Mouse (Mus musculus) neural tube, embryonic 14.5 days (tissue): ENCODE measurements around the gene Nlgn3. TPM values are rescaled to one million over a fixed set of nuclear protein-coding genes. Genes with fewer than 3 reads are reported as not detected.
"Not testable (repeated sequence)": the region's sequence is repeated elsewhere in the genome, so short reads cannot be mapped to it uniquely, and the experiment has no call there.

Source experiments
- ATAC-seq: fragments of 200-750 bp; cut with Nextera tagmentation; 2 replicates; pipeline ENCODE4 v1.8.0; 2017; ENCODE audit warnings: low read depth, mild to moderate bottlenecking, moderate TSS enrichment, moderate library complexity
- H3K27ac ChIP-seq: fragments of 300-500 bp; sonication (generic); 2 replicates; pipeline ENCODE4 v1.5.1; 2014; ENCODE audit warnings: low read depth, mild to moderate bottlenecking, control low read depth, low read length, moderate library complexity, mixed read lengths
- H3K27me3 ChIP-seq: fragments of 300-500 bp; sonication (generic); 2 replicates; pipeline ENCODE4 v1.6.1; 2014; ENCODE audit warnings: low read length; ENCODE audit not compliant: control insufficient read depth, insufficient read depth
- H3K36me3 ChIP-seq: fragments of 300-500 bp; sonication (generic); 2 replicates; pipeline ENCODE4 v1.6.1; 2014; ENCODE audit warnings: low read length, mixed read lengths; ENCODE audit not compliant: control insufficient read depth, insufficient read depth
- H3K4me1 ChIP-seq: fragments of 300-500 bp; sonication (generic); 2 replicates; pipeline ENCODE4 v1.6.1; 2014; ENCODE audit warnings: low read length; ENCODE audit not compliant: control insufficient read depth, insufficient read depth
- H3K4me2 ChIP-seq: fragments of 300-500 bp; sonication (generic); 2 replicates; pipeline ENCODE4 v1.6.1; 2014; ENCODE audit warnings: mild to moderate bottlenecking, low read depth, low read length, control low read depth
- H3K4me3 ChIP-seq: fragments of 300-500 bp; sonication (generic); 2 replicates; pipeline ENCODE4 v1.5.1; 2014; ENCODE audit warnings: low read depth, low read length, control low read depth, mixed read lengths
- H3K9ac ChIP-seq: fragments of 300-500 bp; sonication (generic); replicated peaks from 2 replicates; pipeline ENCODE4 v1.6.1; 2014; ENCODE audit warnings: low read depth, mild to moderate bottlenecking, control low read depth, low read length, mixed read lengths
- H3K9me3 ChIP-seq: fragments of 300-500 bp; sonication (generic); 2 replicates; pipeline ENCODE4 v1.6.1; 2016; ENCODE audit warnings: low read length; ENCODE audit not compliant: control insufficient read depth
- WGBS: fragments of 180-500 bp; shearing (Covaris S2); extraction: QIAGEN DNeasy Blood & Tissue Kit; methylation state at CpG from one replicate; pipeline ENCODE4 v1.1.7; 2014; 5-methylcytosine and 5-hydroxymethylcytosine counted together
- polyA plus RNA-seq: library from polyadenylated mRNA; unstranded; fragments of >200 nt; fragmentation: Nextera tagmentation; extraction: Ambion mirVana; gene quantifications from 2 replicates; pipeline ENCODE4 v1.2.1, GENCODE M21; 2014

Gene Nlgn3
- polyA plus RNA-seq, 1 experiment from 2014 or later, result 121 TPM

DNA sequence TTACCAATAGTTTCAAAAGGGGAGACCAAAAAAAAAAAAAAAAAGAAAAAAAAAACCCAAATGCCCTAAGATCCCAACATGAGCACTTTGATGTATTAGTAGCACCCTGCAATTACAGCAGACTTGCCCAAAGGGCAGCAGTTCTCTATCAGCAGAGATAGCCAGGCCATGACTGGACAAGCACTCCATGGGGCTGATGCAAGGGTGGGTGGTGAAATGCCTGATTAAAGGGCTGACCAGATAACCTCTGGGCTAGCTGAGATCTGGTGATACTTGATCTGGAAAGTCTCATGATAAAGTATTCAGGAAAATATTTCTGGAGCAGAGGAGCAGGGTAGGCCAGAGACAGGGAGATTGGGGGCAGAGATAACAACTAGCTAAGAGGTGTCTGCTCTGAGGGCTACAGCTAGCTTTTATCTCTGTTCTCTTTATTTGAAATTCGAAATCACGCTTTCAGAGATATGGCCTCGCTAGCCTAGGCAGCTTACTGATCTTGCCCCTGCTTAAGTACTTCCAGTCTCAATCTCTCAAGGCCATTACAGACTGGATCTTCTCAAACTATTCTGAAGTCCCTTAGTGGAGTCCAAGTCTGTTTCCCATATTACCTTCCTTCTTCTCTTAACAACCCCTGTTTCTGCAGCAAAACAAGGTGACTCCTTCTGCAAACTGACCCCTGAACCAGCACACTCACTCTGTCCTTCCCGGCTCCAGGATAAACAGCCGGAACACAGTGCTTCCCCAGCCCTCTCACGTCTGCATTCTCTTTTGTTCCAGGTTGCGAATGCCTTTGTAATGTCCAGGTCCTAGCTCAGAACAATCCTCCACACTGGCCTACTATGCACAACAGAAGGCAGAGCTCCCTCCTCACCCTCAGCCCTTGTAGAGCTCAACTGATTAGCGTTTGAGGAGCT, 27.3 kb downstream of the Nlgn3 start:
- no peak overlapping the region for H3K4me3 ChIP-seq
- no peaks in the 10 kb centered on the region for H3K27me3 ChIP-seq
- H3K9ac ChIP-seq, result no peak overlapping the region
- WGBS, result 60% methylated on average over 8 of the region's 8 CpGs
- H3K9me3 ChIP-seq, result no peaks in the 10 kb centered on the region
- no peaks in the 10 kb centered on the region for H3K36me3 ChIP-seq
- no peak overlapping the region for H3K4me2 ChIP-seq
- no peak for ATAC-seq
- H3K27ac ChIP-seq, result no peak overlapping the region
- H3K4me1 ChIP-seq, result no peaks in the 10 kb centered on the region

DNA sequence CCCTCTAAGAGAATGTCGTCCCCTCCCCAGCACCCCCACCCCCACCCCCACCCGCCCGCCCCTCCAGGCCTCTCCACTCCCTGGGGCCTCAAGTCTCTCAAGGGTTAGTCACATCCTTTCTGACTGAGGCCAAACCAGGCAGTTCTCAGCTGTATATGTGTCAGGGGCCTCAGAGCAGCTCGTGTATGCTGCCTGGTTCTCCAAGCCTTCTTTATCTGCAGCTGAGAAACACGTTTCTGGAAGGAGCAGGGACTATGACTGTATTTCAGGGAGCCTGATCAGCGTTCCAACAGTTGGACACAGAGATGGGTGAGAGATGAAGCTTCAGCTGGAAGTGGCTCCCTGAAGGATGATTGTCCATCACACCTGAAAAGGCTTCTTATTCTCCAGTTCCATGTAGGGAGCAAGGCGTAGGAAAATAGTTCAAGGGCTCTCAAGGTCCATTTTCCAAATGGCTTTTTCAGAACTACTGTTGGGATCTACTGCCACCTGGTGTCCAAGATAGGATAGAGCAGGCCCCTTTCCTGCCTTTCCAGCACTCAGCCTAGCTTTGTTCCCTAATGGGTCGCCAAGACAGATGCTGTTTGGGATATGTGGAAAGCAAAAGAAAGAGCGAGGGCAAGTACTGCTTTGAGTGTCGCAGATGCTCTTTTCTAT, 30.5 kb downstream of the Nlgn3 start:
- no peak overlapping the region for H3K9ac ChIP-seq
- no peaks in the 10 kb centered on the region for H3K9me3 ChIP-seq
- no peak for ATAC-seq
- H3K27ac ChIP-seq, result peak overlapping the region; percentile 28; the same call in 1 of the 2 replicates
- H3K4me3 ChIP-seq, result no peak overlapping the region
- H3K27me3 ChIP-seq, result no peaks in the 10 kb centered on the region
- no peaks in the 10 kb centered on the region for H3K36me3 ChIP-seq
- H3K4me2 ChIP-seq, result no peak overlapping the region; the same call in 1 of the 2 replicates
- no peaks in the 10 kb centered on the region for H3K4me1 ChIP-seq
- WGBS, result 21% methylated on average over 10 of the region's 10 CpGs

DNA sequence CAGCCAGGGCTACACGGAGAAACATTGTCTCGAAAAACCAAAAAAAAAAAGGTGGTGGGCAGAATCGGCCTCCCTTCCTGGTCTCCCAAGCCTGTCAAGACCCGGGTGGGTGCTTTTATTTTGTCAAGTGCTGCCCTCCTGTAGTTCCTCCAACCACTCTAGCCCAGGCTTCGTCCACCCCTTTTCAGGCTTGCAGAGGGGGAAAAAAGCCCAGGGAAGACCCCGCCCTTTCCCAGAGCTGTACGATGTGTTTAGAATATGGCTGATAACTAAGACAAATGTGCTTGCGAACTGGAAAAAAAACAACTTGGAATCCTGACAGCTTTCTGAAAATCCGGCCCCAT, 33.0 kb downstream of the Nlgn3 start:
- peak overlapping the region; percentile 36; the same call in 1 of the 2 replicates for H3K4me2 ChIP-seq
- no peaks in the 10 kb centered on the region for H3K27me3 ChIP-seq
- H3K4me3 ChIP-seq, result peak overlapping the region; percentile 11; the same call in 1 of the 2 replicates
- ATAC-seq, result peak; percentile 39
- no peaks in the 10 kb centered on the region for H3K4me1 ChIP-seq
- no peaks in the 10 kb centered on the region for H3K9me3 ChIP-seq
- WGBS, result 53% methylated on average over 9 of the region's 9 CpGs
- peak overlapping the region; percentile 91 for H3K27ac ChIP-seq
- no peaks in the 10 kb centered on the region for H3K36me3 ChIP-seq
- no peak overlapping the region; the same call in 1 of the 2 replicates for H3K9ac ChIP-seq

DNA sequence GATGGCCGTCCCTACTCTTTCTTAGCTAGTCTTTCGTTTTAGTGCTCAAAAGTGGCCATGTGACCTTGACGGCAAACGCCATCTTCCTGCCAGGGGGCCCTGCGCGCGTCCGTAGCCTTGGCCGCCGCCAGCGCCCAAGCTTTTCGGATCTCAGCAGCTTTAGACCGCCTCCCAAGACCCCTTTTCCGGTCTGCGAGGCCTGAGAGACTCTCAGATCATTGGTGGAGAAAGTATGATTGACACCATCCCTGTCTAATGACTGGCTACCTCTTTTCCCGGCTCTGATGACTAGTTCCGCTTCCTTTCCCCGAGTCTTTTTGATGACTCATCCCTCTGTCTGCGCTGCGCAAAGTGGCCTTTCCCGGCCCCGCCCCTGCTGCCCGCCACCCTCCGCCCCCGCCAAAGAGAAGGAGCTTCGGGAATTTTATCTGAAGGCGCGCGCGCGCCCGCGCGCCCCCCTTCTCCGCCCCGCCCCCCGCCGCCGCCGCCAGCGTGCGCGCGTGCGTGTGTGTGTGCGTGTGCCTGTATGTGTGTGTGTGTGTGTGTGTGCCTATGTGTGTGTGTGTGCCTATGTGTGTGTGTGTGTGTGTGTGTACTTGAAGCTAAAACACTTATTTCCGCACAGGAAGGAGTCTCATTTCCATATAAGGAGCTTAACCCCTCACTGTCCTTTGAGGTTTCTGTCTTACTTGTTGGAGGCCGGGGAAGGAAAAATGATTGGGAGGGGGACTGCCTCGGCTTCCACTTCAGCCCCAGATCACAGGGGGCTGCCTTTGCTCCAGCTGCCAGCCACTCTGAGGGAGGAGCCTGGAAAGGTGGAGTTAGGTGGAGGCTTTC, 33.6 kb downstream of the Nlgn3 start:
- whole genome bisulfite sequencing, result 15% methylated on average over 28 of the region's 49 CpGs
- Histone ChIP-seq H3K4me2 (peak overlapping the region; percentile 38), H3K9ac (peak overlapping the region; percentile 39; the same call in 1 of the 2 replicates), H3K4me1 (no peaks in the 10 kb centered on the region), H3K27ac (peak overlapping the region; percentile 91), H3K4me3 (peak overlapping the region; percentile 24), H3K36me3 (no peaks in the 10 kb centered on the region), H3K9me3 (no peaks in the 10 kb centered on the region), H3K27me3 (no peaks in the 10 kb centered on the region)
- ATAC-seq, result peak; percentile 96

DNA sequence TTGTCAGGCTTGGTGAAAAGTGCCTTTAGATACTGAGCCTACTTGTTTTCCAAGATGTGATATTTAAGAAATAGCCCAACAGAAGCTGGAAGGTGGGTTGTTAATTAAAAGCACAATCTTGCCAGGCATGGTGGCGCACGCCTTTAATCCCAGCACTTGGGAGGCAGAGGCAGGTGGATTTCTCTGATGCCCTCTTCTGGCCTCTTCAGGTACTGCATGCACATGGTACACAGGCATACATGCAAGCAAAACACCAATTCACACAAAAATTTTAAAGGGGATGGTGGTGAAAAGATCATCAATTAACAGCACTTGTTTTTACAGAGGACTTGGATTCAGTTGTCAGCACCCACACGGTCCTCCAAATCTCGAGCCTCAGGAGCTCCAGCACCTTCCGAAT, 35.6 kb downstream of the Nlgn3 start:
- no peak overlapping the region for H3K27ac ChIP-seq
- ATAC-seq, result no peak

DNA sequence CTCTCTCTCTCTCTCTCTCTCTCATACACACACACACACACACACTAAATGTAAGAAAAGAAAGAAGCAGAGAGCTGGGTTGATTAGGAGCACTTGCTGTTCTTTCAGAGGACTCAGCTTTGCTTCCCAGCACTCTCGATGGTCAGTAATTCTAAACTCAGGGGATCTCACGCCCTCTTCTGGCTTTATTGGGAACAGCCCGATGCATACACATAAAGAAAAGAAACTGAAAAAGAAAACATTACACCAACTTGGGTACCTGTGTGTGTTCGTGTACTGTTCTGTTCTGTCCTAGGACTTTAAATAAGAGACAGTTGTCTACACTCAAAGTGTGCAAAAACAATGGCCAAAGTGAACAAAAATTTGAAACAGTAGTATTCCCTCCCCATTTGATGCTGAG, 39.7 kb downstream of the Nlgn3 start:
- Histone ChIP-seq H3K4me1 (no peaks in the 10 kb centered on the region), H3K4me2 (no peak overlapping the region), H3K27me3 (no peaks in the 10 kb centered on the region), H3K36me3 (no peaks in the 10 kb centered on the region), H3K9ac (no peak overlapping the region), H3K4me3 (no peak overlapping the region), H3K27ac (no peak overlapping the region), H3K9me3 (no peaks in the 10 kb centered on the region)
- WGBS, result 59% methylated on average over 4 of the region's 4 CpGs
- ATAC-seq, result no peak

More for the DNA sequence above, 35.6 kb downstream of the Nlgn3 start:
- H3K27me3 ChIP-seq, result no peaks in the 10 kb centered on the region
- H3K9me3 ChIP-seq, result no peaks in the 10 kb centered on the region
- H3K4me2 ChIP-seq, result no peak overlapping the region
- no peaks in the 10 kb centered on the region for H3K36me3 ChIP-seq
- no peaks in the 10 kb centered on the region for H3K4me1 ChIP-seq
- 90% methylated on average over 5 of the region's 5 CpGs for WGBS
- no peak overlapping the region for H3K4me3 ChIP-seq
- H3K9ac ChIP-seq, result no peak overlapping the region

DNA sequence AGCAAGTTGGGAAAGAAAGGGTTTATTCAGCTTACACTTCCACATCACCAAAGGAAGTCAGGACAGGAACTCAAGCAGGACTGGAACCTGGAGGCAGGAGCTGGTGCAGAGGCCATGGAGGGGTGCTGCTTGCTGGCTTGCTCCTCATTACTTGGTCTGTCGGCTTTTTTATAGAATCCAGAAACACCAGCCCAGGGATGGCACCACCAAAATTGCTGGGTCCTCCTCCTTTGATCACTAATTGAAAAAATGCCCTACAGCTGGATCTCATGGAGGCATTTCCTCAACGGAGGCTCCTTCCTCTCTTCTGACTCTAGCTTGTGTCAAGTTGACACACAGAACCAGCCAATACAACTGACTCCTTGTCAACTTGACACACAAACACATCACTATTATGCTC, 43.9 kb downstream of the Nlgn3 start:
- H3K27ac ChIP-seq, H3K9ac ChIP-seq, H3K4me3 ChIP-seq, ATAC-seq, H3K9me3 ChIP-seq, H3K27me3 ChIP-seq, H3K4me2 ChIP-seq, H3K4me1 ChIP-seq, H3K36me3 ChIP-seq: not testable (repeated sequence)
- WGBS, result 86% methylated on average over 2 of the region's 2 CpGs

DNA sequence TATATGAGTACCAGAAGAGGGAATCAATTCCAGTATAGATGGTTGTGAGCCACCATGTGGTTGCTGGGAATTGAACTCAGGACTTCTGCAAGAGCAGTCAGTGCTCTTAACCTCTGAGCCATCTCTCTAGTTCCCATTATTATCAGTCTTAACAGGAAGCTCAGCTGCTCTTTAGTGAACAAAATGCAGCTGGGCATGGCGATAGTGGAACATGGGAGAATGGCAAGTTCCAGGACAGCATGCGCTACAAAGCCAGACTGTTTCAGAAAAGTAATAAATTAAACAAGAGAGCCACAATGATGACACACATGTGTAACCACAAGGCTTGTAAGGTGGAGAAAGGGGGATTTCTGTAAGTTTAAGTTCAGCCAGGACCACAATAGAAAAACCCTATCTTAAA, 46.5 kb downstream of the Nlgn3 start:
- no peak for ATAC-seq
- no peak overlapping the region for H3K4me2 ChIP-seq
- no peak overlapping the region for H3K27ac ChIP-seq
- no peaks in the 10 kb centered on the region for H3K4me1 ChIP-seq
- no peak overlapping the region for H3K4me3 ChIP-seq
- no peaks in the 10 kb centered on the region for H3K27me3 ChIP-seq
- H3K9me3 ChIP-seq, result no peaks in the 10 kb centered on the region
- no peak overlapping the region for H3K9ac ChIP-seq
- 93% methylated on average over 2 of the region's 2 CpGs for WGBS
- H3K36me3 ChIP-seq, result no peaks in the 10 kb centered on the region
